Mouse (Mus musculus) thymus, postnatal 0 days (tissue): ENCODE results near the gene Smg7. TPM values are rescaled to one million over a fixed set of nuclear protein-coding genes. Genes with fewer than 3 reads are reported as not detected.
"Not testable (repeated sequence)": the region's sequence is repeated elsewhere in the genome, so short reads cannot be mapped to it uniquely, and the experiment has no call there.

Experiments
- DNase-seq: peaks from one replicate; pipeline ENCODE4 v3.0.0-alpha.2; 2015; ENCODE audit warnings: low spot score
- polyA plus RNA-seq: library from polyadenylated mRNA; unstranded; fragments of >200 nt; fragmentation: Nextera tagmentation; extraction: Ambion mirVana; gene quantifications from 2 replicates; pipeline ENCODE4 v1.2.1, GENCODE M21; 2015

Smg7 gene
- polyA plus RNA-seq: 23.5 and 24.3 TPM in 2 replicates

GRCm38 (mm10) chr1:152901765-152902664 is at the start of gene Smg7:
Smg7 (minus strand) TSS chr1:152902646.
- DNase-seq: peak; percentile 63

- no peak for DNase-seq
Observed at GRCm38 (mm10) chr1:152942977-152943376, 40.5 kb upstream of the Smg7 start.

- no peak for DNase-seq
Observed at GRCm38 (mm10) chr1:152936365-152936764, 33.9 kb upstream of the Smg7 start.

DNA sequence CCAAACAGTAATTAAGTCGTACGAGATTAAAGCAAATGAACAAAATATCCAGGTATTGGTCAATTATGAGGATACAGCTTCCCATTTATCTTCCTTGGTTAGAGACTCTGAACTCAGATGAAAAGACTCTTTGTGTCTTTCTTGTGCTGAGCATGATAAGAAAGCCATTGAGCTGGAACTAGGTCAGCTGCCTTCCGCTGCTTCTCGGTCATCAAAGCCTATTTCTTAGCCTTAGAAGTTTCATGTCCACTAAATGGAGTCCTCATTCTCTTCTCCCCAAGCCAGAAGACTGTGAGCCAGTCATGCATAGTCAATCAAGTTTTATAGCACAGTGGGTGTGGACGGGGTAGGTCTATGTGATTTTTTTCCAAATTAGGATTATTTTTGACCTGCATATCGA is 33.0 kb upstream of the Smg7 start:
- no peak for DNase-seq

DNA sequence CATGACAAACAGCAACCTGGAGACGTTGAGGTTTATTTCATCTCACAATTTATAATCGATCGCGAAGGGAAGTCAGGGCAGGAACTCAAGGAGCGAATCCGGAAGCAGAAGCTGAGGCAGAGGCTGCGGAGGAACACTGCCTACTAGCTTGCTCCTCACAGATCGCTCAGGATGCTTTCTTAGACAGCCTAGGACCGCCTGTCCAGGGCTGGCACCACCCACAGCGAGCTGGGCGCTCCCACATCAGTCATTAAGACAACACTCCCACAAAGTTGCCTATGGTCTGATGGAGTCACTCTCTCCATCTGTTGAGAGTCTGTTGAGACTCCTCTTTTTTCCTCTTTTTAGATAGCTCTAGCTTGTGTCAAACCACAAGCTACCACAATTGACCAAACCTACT is 31.5 kb upstream of the Smg7 start:
- DNase-seq: no peak

DNA sequence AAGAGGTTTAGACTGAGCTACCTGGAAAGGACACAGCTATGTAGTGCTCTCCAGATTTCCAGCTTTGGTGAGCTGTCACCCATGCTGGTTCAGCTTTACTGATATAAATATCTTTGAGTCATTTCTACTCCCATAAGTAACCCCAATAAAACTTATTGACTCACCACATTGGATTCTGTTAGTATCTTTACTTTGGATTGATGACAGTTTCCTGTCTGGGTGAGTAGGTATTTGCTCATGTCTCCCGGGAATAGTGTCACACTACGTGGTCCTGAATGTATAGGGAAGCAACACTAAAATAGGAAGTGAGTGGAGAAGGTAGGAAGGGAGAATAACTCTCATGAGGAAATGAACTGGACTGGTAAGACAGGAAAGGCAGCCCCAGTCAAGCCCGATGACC is 19.3 kb upstream of the Smg7 start:
- no peak for DNase-seq

DNA sequence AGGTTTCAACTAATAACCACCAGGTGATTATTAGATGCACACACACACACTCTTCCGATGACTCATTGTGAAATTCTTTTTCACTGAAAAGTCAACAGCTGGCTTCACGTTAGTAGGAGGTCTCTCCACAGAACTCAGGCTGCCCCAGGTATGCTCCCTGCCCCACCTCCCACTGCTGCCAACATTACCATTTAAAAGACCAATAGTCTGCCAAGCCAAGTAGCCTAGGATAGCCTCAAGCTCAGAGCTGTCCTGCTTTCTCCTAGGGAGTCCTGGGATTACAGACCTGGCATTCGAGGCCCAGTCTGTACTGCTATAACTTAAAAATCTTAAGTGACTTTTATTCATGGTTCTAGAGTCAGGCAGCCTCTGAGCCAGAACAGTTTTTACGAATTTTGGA is 15.2 kb upstream of the Smg7 start:
- no peak for DNase-seq

- no peak for DNase-seq
Observed at GRCm38 (mm10) chr1:152916936-152917335, 14.5 kb upstream of the Smg7 start.

DNA sequence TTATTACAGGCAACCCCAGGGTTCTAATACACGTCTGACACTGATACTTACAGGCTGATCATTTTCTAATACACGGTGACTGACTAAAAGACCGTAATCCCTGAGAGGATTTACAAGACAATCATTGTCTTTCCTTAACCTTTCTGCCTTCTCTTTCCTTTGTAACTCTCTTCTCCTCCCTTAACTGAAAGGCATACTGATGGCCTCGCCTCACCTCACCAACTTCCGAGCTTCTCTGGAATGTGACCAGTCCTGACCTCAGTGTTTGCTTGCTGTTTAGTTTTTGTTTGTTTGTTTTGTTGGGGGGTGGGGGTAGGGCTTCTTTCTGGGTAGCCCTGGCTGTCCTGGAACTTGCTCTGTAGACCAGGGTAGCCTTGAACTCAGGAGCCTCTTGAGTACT is 13.3 kb upstream of the Smg7 start:
- DNase-seq: no peak

DNA sequence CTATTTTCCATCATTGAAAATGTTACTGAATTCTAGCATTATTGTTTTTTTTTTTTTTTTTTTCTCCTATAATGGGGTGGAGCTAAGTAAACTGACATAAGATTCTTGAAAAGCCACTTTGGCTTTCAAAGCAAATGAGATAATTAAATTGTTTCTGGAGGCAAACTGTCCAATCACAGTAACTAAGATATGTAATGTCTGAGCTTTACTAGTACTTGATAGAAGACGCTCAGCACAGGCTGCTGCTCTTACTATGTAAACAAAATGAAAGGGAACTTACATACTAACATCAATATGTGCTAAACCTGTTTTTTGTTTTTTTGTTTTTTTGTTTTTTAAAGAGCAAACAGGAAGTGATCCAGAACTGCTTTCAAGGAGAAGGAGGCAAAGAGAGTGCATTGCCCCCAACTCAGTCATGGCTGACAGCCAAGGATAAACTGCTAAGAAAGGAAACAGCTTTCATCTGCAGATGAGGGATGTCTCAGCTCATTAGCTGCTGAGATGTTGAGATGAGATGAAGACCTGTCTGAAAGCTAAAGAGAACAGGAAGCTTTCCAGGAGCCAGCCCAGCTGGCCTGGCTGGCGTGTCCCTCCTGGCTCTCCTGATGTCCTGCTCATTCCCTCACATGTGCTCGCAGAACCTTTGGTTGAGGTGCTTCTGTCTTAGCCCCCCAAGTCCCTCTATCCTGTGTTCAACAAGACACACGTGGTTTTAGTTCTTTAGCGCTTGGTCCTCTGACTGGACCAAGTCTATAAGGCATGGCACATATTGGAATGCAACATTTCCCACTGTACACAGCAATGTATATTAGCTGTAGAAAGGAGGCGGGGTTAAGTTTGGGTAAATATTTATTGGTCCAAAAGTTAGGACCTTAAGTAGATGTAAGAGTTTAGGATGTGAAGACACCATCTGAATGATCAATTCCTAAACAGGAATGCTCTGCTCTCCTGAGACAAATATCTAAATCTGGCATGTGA is 11.3 kb upstream of the Smg7 start:
- DNase-seq: no peak

DNA sequence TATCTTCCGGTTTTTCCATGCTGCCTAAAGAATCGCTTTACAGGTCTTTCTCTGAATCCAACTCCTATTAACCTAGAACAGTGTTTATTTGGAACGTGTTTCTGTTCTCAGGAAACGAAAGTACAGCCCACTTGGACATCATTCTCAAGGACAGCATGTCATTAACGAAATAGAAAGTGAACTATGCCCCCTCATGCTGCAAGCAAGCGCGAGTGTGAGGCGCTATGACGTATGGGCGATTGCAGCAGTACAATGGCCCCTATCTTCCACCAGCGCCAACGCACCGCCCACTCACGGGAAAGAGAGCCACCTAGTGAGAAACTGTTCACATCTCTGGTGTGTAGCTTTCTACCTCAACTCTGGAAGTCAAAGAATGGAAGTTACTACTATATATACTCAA is 2.0 kb upstream of the Smg7 start:
- DNase-seq: peak; percentile 87

- no peak for DNase-seq
Observed at GRCm38 (mm10) chr1:152903591-152904135, 1.2 kb upstream of the Smg7 start.

- DNase-seq: peak; percentile 93
Observed at GRCm38 (mm10) chr1:152902665-152903516, 445 bp upstream of the Smg7 start.

DNA sequence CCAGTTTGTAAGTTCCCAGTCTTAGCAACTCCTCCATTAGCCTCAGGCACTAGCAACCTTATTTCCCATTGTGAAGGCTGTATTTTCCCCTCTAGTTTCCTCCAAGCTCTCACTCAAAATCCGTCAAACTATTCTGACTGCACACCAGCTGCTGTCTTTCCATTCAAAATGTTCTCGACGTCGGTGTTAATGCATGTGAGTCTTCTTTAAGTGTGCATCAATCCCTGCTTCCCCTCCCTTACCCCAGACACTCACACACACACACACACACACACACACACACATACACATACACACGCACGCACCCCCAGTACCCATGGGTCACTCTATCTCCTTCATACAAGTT is 1.1 kb downstream of the Smg7 start:
- no peak for DNase-seq

- DNase-seq: not testable (repeated sequence)
Observed at GRCm38 (mm10) chr1:152888086-152888485, 14.4 kb downstream of the Smg7 start.

DNA sequence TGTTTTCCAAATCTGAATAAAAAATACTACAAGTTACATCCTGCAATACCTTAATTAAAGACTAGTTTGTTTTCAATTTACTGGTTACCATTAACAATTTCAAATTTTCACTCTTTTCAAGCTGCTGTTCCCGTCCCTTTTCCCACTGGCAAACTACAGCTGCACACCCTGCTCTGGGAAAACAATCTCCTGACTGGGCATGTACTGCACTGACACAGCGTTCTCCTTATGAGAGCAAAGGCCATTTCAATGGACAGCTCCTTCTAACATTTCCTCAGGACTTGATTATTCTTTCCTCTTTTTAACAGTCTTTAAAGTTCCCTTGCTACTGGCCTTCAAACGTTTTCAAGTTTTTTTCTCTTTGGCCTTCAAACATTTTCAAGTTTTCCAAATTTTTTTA is 31.4 kb downstream of the Smg7 start:
- DNase-seq: no peak

- no peak for DNase-seq
Observed at GRCm38 (mm10) chr1:152869901-152870300, 32.5 kb downstream of the Smg7 start.

- no peak for DNase-seq
Observed at GRCm38 (mm10) chr1:152846856-152847255, 55.6 kb downstream of the Smg7 start.

DNA sequence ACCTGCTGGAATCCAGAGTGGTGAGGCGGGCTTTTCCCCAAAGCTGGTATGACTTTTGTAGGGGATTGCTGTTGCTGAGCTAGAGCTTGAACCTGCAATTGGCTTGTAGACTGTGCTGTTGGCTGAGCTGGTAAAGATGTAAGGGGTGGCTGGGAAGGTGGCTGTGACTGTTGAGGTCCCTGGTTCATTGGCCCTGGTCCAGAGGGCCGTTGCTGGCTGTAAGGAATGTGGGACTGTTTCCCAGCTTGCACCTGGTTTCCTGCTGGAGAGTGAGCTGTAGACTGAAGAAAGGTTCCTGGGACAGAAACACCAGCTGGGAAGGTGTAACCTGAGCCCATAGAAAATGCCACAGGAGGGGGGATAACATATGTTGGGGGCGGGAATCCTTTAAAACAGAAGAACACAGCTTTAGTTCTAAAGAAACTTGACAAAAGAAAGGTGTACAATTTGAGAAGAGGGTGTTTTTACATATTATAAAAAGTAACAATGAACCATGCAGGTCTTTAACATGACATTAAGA is 57.2 kb downstream of the Smg7 start:
- no peak for DNase-seq

DNA sequence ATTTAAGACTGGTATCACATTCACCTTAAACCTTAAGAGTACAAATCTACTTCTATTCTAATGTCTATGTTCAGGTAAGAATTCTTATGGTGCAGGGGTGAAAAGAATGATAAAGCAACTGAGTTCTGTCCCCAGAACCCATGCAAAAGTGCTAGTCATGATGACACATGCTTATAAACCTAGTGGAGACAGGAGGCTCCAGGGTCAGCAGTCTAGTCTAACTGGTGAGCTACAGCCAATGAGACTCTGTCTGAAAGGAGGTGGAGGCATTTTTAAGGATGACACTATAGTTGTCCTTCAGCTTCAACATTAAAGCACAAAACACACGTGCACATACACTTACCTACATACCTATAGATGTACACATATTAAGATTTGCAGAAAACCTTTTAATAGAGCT is 57.8 kb downstream of the Smg7 start:
- no peak for DNase-seq

DNA sequence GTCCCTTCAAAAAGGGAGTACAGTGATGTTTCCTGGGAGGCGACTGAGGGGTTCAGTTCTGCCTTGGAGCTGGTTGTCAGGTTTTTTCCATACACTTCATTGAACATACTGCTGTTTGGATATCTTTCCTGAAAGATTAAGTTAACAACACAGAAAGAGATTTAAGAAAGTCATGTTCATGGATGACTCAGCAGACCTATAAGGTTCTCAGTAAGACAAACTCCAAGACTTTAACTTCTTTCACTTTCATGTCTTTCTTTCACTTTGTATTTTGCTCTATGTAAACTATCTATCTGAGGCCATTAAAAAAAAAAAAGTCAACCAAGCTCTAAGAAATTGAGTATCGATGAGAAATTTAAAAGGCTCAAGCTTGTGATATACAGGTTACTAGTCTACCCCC is 61.4 kb downstream of the Smg7 start:
- no peak for DNase-seq
